In genomic region chr2:50304824-50305577, GRCm38 (mm10) we compare ENCODE assay signal across 9 mouse cellular contexts. TPM values are rescaled to one million over a fixed set of nuclear protein-coding genes. Genes with fewer than 3 reads are reported as not detected.
DNase-seq lines count a peak whose midpoint lies in the region; ATAC-seq and TF ChIP-seq lines count a peak whose summit lies in the region.
"Had no signal": no experiment of that assay in that cellular context is flagged by ENCODE, and none has a peak within 500 bp of the region (broad histone marks: within the 10 kb centered on the region; RNA-seq: fewer than 3 reads in every experiment).

No protein-coding gene starts in this region.

- H3K36me3 ChIP-seq in heart, adult 2 months (ENCODE audit: control insufficient read depth, insufficient read depth, low read length) = no peaks in the 10 kb centered on the region
- no peaks in the 10 kb centered on the region for H3K36me3 ChIP-seq in heart, embryonic 12.5 days
- H3K36me3 ChIP-seq in neural tube, embryonic 11.5 days (ENCODE audit: control insufficient read depth, insufficient read depth, low read length) = no peaks in the 10 kb centered on the region

- no peaks in the 10 kb centered on the region for H3K9me3 ChIP-seq in heart, embryonic 12.5 days (replicated peaks)
- H3K9me3 ChIP-seq in neural tube, embryonic 11.5 days (ENCODE audit: control insufficient read depth, low read length) = no peaks in the 10 kb centered on the region

- no peak for TF ChIP-seq EP300 in heart, adult 2 months (IDR thresholded peaks at IDR 0.05; ENCODE audit: insufficient read depth, low read depth, low read length)

- intact Hi-C loops in heart, adult 2 months (cut with DNase I) = loop anchor here (5.0 to 10.0 kb wide), 2 partner anchors 962 to 1130 kb away; no protein-coding TSS in a partner anchor

- 84% methylated on average over 1 of the region's 1 CpGs for WGBS in heart, adult 2 months
- WGBS in heart, embryonic 12.5 days = 83% methylated on average over 1 of the region's 1 CpGs
- 33% methylated on average over 1 of the region's 1 CpGs for WGBS in neural tube, embryonic 11.5 days

- H3K4me1 ChIP-seq in heart, adult 2 months (ENCODE audit: control insufficient read depth, insufficient read depth, low read length) = no peaks in the 10 kb centered on the region
- no peaks in the 10 kb centered on the region for H3K4me1 ChIP-seq in heart, embryonic 12.5 days (replicated peaks)
- H3K4me1 ChIP-seq in neural tube, embryonic 11.5 days (ENCODE audit: control insufficient read depth, insufficient read depth, low read length) = no peaks in the 10 kb centered on the region

- no peak overlapping the region for H3K27ac ChIP-seq in heart, adult 2 months
- H3K27ac ChIP-seq in heart, embryonic 12.5 days (ENCODE audit: poor library complexity, severe bottlenecking) = no peak overlapping the region
- H3K27ac ChIP-seq in neural tube, embryonic 11.5 days (ENCODE audit: low read depth, low read length) = no peak overlapping the region

- H3K27me3 ChIP-seq in heart, adult 2 months (ENCODE audit: control insufficient read depth, insufficient read depth, low read length) = no peaks in the 10 kb centered on the region
- H3K27me3 ChIP-seq in heart, embryonic 12.5 days (replicated peaks) = no peaks in the 10 kb centered on the region
- H3K27me3 ChIP-seq in neural tube, embryonic 11.5 days (ENCODE audit: control insufficient read depth, insufficient read depth, low read length) = no peaks in the 10 kb centered on the region

- no peak for ATAC-seq in heart, embryonic 12.5 days (ENCODE audit: insufficient number of reproducible peaks, low FRiP score)
- ATAC-seq in neural tube, embryonic 11.5 days (ENCODE audit: insufficient read depth, low FRiP score, low TSS enrichment) = no peak

- no peak for TF ChIP-seq POLR2A in heart, adult 2 months (IDR thresholded peaks at IDR 0.05; ENCODE audit: insufficient read depth, low read depth, low read length)

- no peak overlapping the region for H3K4me3 ChIP-seq in heart, adult 2 months
- H3K4me3 ChIP-seq in heart, embryonic 12.5 days = no peak overlapping the region
- H3K4me3 ChIP-seq in neural tube, embryonic 11.5 days (ENCODE audit: low read depth, low read length) = no peak overlapping the region

- H3K4me2 ChIP-seq in heart, embryonic 12.5 days = no peak overlapping the region
- no peak overlapping the region for H3K4me2 ChIP-seq in neural tube, embryonic 11.5 days (ENCODE audit: low read depth)

- H3K79me2 ChIP-seq in heart, adult 2 months (replicated peaks; ENCODE audit: control insufficient read depth, insufficient read depth, low read length) = no peaks in the 10 kb centered on the region

- peak; percentile 59 for TF ChIP-seq CTCF in heart, adult 2 months (IDR thresholded peaks at IDR 0.05)

- no peak overlapping the region for H3K9ac ChIP-seq in heart, adult 2 months (ENCODE audit: low read depth, low read length)
- H3K9ac ChIP-seq in heart, embryonic 12.5 days = no peak overlapping the region
- no peak overlapping the region for H3K9ac ChIP-seq in neural tube, embryonic 11.5 days (ENCODE audit: low read length)

- DNase-seq in heart, adult 2 months = no peak
- peak; percentile 17 for DNase-seq in neural tube, embryonic 11.5 days (ENCODE audit: low spot score)
- no peak for DNase-seq in neural tube, embryonic 10.5 days (ENCODE audit: extremely low spot score, low spot score)
- DNase-seq in embryo, embryonic 10.5 days (ENCODE audit: low spot score) = peak; percentile 45
- peak; percentile 56 for DNase-seq in retina, embryonic 14.5 days (ENCODE audit: low spot score)
- no peak for DNase-seq in spleen, adult 18-20 months
- DNase-seq in adrenal gland, postnatal 25 days = no peak
- DNase-seq: layer of hippocampus, adult 9-11 months had no signal

RNA-seq across cellular contexts. Expression of gene Mmadhc, which starts 8.4 kb away (rescaled TPM):
- total RNA-seq in heart, adult 2 months (2021) = 100 to 1,000 TPM; 148 to 170 TPM
- polyA plus RNA-seq in heart, adult 2 months (2012; rRNA removed) = 74.9 and 150 TPM in 2 replicates
- 129 and 132 TPM in 2 replicates for polyA plus RNA-seq in heart, embryonic 12.5 days (2016; fragmentation: Nextera tagmentation; extraction: Ambion mirVana)
- 173 and 178 TPM in 2 replicates for polyA plus RNA-seq in neural tube, embryonic 11.5 days (2014; fragmentation: Nextera tagmentation; extraction: Ambion mirVana)
- total RNA-seq in adrenal gland, postnatal 25 days (2021) = 105 and 106 TPM in 2 replicates

Comparison
In these comparisons a context has a peak if more than half of its experiments do, and no peak if none do; other contexts are left out.
1. DNase-seq: peak in neural tube, embryonic 11.5 days (single experiment), embryo, embryonic 10.5 days (single experiment) and retina, embryonic 14.5 days (single experiment); none in heart, adult 2 months (0 of 2), neural tube, embryonic 10.5 days (single experiment), spleen, adult 18-20 months (0 of 2) and adrenal gland, postnatal 25 days (single experiment).